Mouse (Mus musculus): Measurements from ENCODE around the gene Cldn9. TPM values are rescaled to one million over a fixed set of nuclear protein-coding genes. Genes with fewer than 3 reads are reported as not detected.
A peak's percentile ranks its signal among the peaks of the same experiment; 100 is the strongest.

Cldn9 gene
- total RNA-seq, 1 experiment, result 3.7 TPM

DNA sequence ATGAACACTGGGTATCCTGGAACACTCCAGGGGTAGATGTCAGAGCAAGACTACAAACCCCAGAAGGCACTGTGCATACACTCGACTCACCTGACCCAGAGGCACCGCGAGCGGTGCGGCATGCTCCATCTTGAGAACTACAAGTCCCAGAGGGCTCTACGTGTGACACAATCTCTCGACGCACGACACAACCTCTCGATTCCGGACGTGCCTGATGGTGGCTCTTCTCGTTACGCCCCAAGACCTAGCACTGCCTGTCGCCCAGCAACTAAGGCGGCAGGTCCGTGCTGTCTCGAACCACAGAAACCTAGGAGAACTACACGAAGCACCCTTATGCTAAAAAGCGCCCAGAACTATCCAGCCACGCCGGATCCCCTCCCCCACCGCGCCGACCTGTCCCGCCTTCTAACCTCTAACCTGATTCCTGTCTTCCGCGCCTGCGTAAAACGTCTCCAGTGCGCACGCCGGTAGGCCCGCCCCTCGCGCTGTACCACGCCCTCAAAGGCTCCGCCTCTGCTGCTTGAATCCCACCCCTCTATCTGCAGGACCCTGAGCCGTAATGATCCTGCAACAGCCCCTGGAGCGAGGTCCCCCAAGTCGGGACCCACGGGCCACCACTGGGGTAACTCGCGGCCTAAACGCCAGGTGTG lies 10.3 kb downstream of the Cldn9 start, which contains the start of the genes Hcfc1r1 and Thoc6:
Gene Hcfc1r1 (plus strand): TSS at position 173 of the 650 bp plus-strand sequence.
Gene Thoc6 (minus strand): TSS at position 459 of the 650 bp plus-strand sequence.
- peaks cover 0 to 28% of the 10 kb centered on the region in 2 experiments; a peak in 2 of 4 replicates for H3K4me1 ChIP-seq (ENCODE audit: control insufficient read depth in 2 of 2, insufficient read depth in 2 of 2, low read length in 2 of 2, poor library complexity in 1 of 2)
- DNase-seq (ENCODE audit: low read depth, low spot score), result peak; percentile 95
- H3K9ac ChIP-seq (ENCODE audit: insufficient read depth, low read depth, low read length, poor library complexity, severe bottlenecking), result peak within 1 kb of the TSS; percentile 90
- H3K9me3 ChIP-seq (ENCODE audit: control insufficient read depth, insufficient read depth, low read depth, low read length), result no peaks in the 10 kb centered on the region
- H3K4me3 ChIP-seq (ENCODE audit: insufficient read depth in 1 of 2, low read depth in 1 of 2, low read length in 2 of 2, poor library complexity in 1 of 2, severe bottlenecking in 1 of 2), result peak within 1 kb of the TSS; percentile 85 to 96
- TF ChIP-seq CHD2 (IDR thresholded peaks at IDR 0.05; ENCODE audit: low read depth, low read length) (peak; percentile 84), ZC3H11A (IDR thresholded peaks at IDR 0.05; ENCODE audit: borderline replicate concordance, low read depth, low read length) (no peak), HCFC1 (IDR thresholded peaks at IDR 0.05; ENCODE audit: borderline replicate concordance, insufficient read depth, low read length) (peak; percentile 98), MAFK (IDR thresholded peaks at IDR 0.05; ENCODE audit: insufficient read depth, low read depth, low read length) (no peak), ZNF384 (IDR thresholded peaks at IDR 0.05; ENCODE audit: low read depth, low read length) (no peak)
- H3K27ac ChIP-seq (ENCODE audit: insufficient read depth, low read depth, low read length, poor library complexity, severe bottlenecking), result peak within 1 kb of the TSS; percentile 94
- in situ Hi-C loops (cut with MboI; ENCODE audit: low sequenced_read_pairs in 2 of 2, unreplicated experiment in 2 of 2), result no loop called here
- peaks cover 22% of the 10 kb centered on the region for H3K36me3 ChIP-seq (ENCODE audit: control insufficient read depth, insufficient read depth, low read length, poor library complexity, severe bottlenecking)

DNA sequence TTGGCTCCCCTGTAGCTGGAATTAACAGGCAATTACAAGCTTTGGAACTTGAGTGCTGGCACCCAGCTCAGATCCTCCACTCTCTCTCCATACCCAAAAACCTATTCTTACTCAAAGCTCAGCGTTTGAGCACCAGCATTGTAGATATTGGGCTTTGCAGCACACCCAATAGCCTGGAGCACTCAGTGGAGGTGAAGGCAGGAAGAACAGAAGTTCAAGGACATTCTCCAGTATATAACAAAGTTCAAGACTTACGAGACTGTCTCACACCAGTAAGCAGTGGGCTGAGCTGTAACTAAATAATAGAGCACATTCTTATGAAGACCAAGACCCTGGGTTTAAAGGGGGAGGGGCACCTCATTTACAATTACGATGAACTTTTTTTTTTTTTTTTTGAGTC lies 11.1 kb downstream of the Cldn9 start:
- Histone ChIP-seq H3K36me3 (ENCODE audit: control insufficient read depth, insufficient read depth, low read length, poor library complexity, severe bottlenecking) (peaks cover 24% of the 10 kb centered on the region), H3K4me1 (ENCODE audit: control insufficient read depth in 2 of 2, insufficient read depth in 2 of 2, low read length in 2 of 2, poor library complexity in 1 of 2) (peaks cover 0 to 28% of the 10 kb centered on the region in 2 experiments; a peak in 2 of 4 replicates), H3K27ac (ENCODE audit: insufficient read depth, low read depth, low read length, poor library complexity, severe bottlenecking) (no peak overlapping the region), H3K4me3 (ENCODE audit: insufficient read depth in 1 of 2, low read depth in 1 of 2, low read length in 2 of 2, poor library complexity in 1 of 2, severe bottlenecking in 1 of 2) (peak overlapping the region; percentile 85 to 96; a peak in 3 of 4 replicates), H3K9me3 (ENCODE audit: control insufficient read depth, insufficient read depth, low read depth, low read length) (no peaks in the 10 kb centered on the region), H3K9ac (ENCODE audit: insufficient read depth, low read depth, low read length, poor library complexity, severe bottlenecking) (no peak overlapping the region; the same call in 1 of the 2 replicates)
- no peak for DNase-seq (ENCODE audit: low read depth, low spot score)
- TF ChIP-seq ZC3H11A (IDR thresholded peaks at IDR 0.05; ENCODE audit: borderline replicate concordance, low read depth, low read length) (no peak), CHD2 (IDR thresholded peaks at IDR 0.05; ENCODE audit: low read depth, low read length) (no peak), MAFK (IDR thresholded peaks at IDR 0.05; ENCODE audit: insufficient read depth, low read depth, low read length) (no peak), ZNF384 (IDR thresholded peaks at IDR 0.05; ENCODE audit: low read depth, low read length) (no peak), HCFC1 (IDR thresholded peaks at IDR 0.05; ENCODE audit: borderline replicate concordance, insufficient read depth, low read length) (no peak)
- in situ Hi-C loops (cut with MboI; ENCODE audit: low sequenced_read_pairs in 2 of 2, unreplicated experiment in 2 of 2), result no loop called here

DNA sequence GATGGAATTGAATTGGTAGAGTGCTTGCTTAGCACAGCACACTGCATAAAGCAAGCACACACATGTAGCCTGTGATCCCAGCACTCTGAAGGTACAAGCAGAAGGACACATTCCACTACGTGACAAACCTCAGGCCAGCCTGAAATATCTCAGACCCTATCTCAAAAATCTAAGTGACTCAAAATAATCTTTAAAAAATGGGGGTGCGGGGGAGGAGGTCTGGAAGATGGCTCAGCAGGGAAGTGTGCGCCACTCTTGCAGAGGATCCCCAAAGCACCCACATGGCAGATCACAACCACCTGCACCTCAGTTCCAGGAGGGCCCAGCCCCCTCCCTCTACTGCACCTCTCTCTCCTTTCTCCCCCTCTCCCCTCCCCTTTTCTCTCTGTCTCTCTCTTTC lies 12.3 kb downstream of the Cldn9 start:
- peaks cover 0 to 32% of the 10 kb centered on the region in 2 experiments; a peak in 2 of 4 replicates for H3K4me1 ChIP-seq (ENCODE audit: control insufficient read depth in 2 of 2, insufficient read depth in 2 of 2, low read length in 2 of 2, poor library complexity in 1 of 2)
- no peak overlapping the region for H3K27ac ChIP-seq (ENCODE audit: insufficient read depth, low read depth, low read length, poor library complexity, severe bottlenecking)
- TF ChIP-seq MAFK (IDR thresholded peaks at IDR 0.05; ENCODE audit: insufficient read depth, low read depth, low read length), result no peak
- TF ChIP-seq HCFC1 (IDR thresholded peaks at IDR 0.05; ENCODE audit: borderline replicate concordance, insufficient read depth, low read length), result no peak
- no peak for TF ChIP-seq CHD2 (IDR thresholded peaks at IDR 0.05; ENCODE audit: low read depth, low read length)
- no peak for TF ChIP-seq ZC3H11A (IDR thresholded peaks at IDR 0.05; ENCODE audit: borderline replicate concordance, low read depth, low read length)
- no peak for TF ChIP-seq ZNF384 (IDR thresholded peaks at IDR 0.05; ENCODE audit: low read depth, low read length)
- no peak for DNase-seq (ENCODE audit: low read depth, low spot score)
- no peak overlapping the region for H3K9ac ChIP-seq (ENCODE audit: insufficient read depth, low read depth, low read length, poor library complexity, severe bottlenecking)
- no peaks in the 10 kb centered on the region for H3K9me3 ChIP-seq (ENCODE audit: control insufficient read depth, insufficient read depth, low read depth, low read length)
- peaks cover 31% of the 10 kb centered on the region for H3K36me3 ChIP-seq (ENCODE audit: control insufficient read depth, insufficient read depth, low read length, poor library complexity, severe bottlenecking)
- no peak overlapping the region for H3K4me3 ChIP-seq (ENCODE audit: insufficient read depth in 1 of 2, low read depth in 1 of 2, low read length in 2 of 2, poor library complexity in 1 of 2, severe bottlenecking in 1 of 2)
- in situ Hi-C loops (cut with MboI; ENCODE audit: low sequenced_read_pairs in 2 of 2, unreplicated experiment in 2 of 2), result no loop called here

DNA sequence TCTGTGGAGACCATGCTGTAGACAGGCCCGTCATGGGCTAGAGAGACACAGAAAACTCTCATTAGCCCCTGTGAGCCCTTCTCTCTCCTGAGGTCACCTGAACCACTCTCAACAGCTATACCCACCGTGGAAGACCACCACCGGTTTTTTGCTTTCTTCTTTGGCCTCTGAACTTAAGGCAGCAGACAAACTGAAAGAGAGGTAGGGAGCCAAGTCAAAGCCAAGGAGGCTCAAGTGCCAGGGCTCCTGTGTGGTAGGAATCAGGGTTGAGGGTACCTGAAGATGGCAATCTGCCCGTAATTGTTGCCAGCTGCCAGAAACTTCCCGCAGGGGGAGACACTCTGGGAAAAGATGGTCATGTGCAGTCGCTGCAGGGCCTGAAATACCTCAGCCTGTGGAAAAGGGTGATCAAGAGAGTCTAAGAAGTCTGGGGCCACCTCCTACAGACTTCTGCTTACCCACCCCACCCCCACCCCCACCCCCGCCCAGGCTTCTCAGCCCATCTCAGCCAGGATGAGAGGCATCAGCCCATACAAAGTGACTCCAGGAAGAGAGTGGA lies 13.2 kb downstream of the Cldn9 start:
- Histone ChIP-seq H3K9me3 (ENCODE audit: control insufficient read depth, insufficient read depth, low read depth, low read length) (no peaks in the 10 kb centered on the region), H3K27ac (ENCODE audit: insufficient read depth, low read depth, low read length, poor library complexity, severe bottlenecking) (peak overlapping the region; percentile 58), H3K9ac (ENCODE audit: insufficient read depth, low read depth, low read length, poor library complexity, severe bottlenecking) (peak overlapping the region; percentile 58; the same call in 1 of the 2 replicates), H3K4me3 (ENCODE audit: insufficient read depth in 1 of 2, low read depth in 1 of 2, low read length in 2 of 2, poor library complexity in 1 of 2, severe bottlenecking in 1 of 2) (no peak overlapping the region; a peak in 1 of 4 replicates), H3K4me1 (ENCODE audit: control insufficient read depth in 2 of 2, insufficient read depth in 2 of 2, low read length in 2 of 2, poor library complexity in 1 of 2) (peaks cover 0 to 31% of the 10 kb centered on the region in 2 experiments; a peak in 2 of 4 replicates), H3K36me3 (ENCODE audit: control insufficient read depth, insufficient read depth, low read length, poor library complexity, severe bottlenecking) (peaks cover 33% of the 10 kb centered on the region)
- no peak for TF ChIP-seq MAFK (IDR thresholded peaks at IDR 0.05; ENCODE audit: insufficient read depth, low read depth, low read length)
- no peak for TF ChIP-seq ZNF384 (IDR thresholded peaks at IDR 0.05; ENCODE audit: low read depth, low read length)
- TF ChIP-seq ZC3H11A (IDR thresholded peaks at IDR 0.05; ENCODE audit: borderline replicate concordance, low read depth, low read length), result no peak
- TF ChIP-seq CHD2 (IDR thresholded peaks at IDR 0.05; ENCODE audit: low read depth, low read length), result no peak
- TF ChIP-seq HCFC1 (IDR thresholded peaks at IDR 0.05; ENCODE audit: borderline replicate concordance, insufficient read depth, low read length), result no peak
- no peak for DNase-seq (ENCODE audit: low read depth, low spot score)
- in situ Hi-C loops (cut with MboI; ENCODE audit: low sequenced_read_pairs in 2 of 2, unreplicated experiment in 2 of 2), result no loop called here

Measured in ES-E14 (cell line).